Mouse (Mus musculus) ES-Bruce4 (cell line): ENCODE data around the gene Chid1. TPM values are rescaled to one million over a fixed set of nuclear protein-coding genes. Genes with fewer than 3 reads are reported as not detected.
"Not testable (repeated sequence)": the region's sequence is repeated elsewhere in the genome, so short reads cannot be mapped to it uniquely, and the experiment has no call there.

ENCODE experiments used
- H3K27ac ChIP-seq: 2 replicates; pipeline ENCODE4 v1.5.1; 2012; ENCODE audit warnings: low read length, inconsistent platforms; ENCODE audit not compliant: insufficient read depth
- H3K27me3 ChIP-seq: 2 replicates; pipeline ENCODE4 v1.6.1; 2012; ENCODE audit warnings: mild to moderate bottlenecking, low read length, inconsistent platforms; ENCODE audit not compliant: control insufficient read depth, poor library complexity, insufficient read depth, severe bottlenecking
- H3K36me3 ChIP-seq: 2 replicates; pipeline ENCODE4 v1.6.1; 2012; ENCODE audit warnings: inconsistent platforms, mild to moderate bottlenecking, low read length, moderate library complexity; ENCODE audit not compliant: control insufficient read depth, poor library complexity, insufficient read depth, severe bottlenecking
- H3K4me1 ChIP-seq: one replicate; pipeline ENCODE4 v1.8.1; 2011; ENCODE audit warnings: low read length; ENCODE audit not compliant: control insufficient read depth, insufficient read depth
- H3K4me3 ChIP-seq: 2 replicates; pipeline ENCODE4 v1.5.1; 2011; ENCODE audit warnings: low read depth, mild to moderate bottlenecking, low read length
- H3K9ac ChIP-seq: 2 replicates; pipeline ENCODE4 v1.6.1; 2012; ENCODE audit warnings: low read depth, mild to moderate bottlenecking, inconsistent platforms; ENCODE audit not compliant: poor library complexity, severe bottlenecking
- H3K9me3 ChIP-seq: replicated peaks from 2 replicates; pipeline ENCODE4 v1.6.1; 2012; ENCODE audit warnings: mild to moderate bottlenecking, low read length, inconsistent platforms; ENCODE audit not compliant: control insufficient read depth, poor library complexity, insufficient read depth, severe bottlenecking
- CTCF ChIP-seq: IDR thresholded peaks from one replicate; pipeline ENCODE4 v1.8.1; 2011; ENCODE audit warnings: low read depth, low read length
- EP300 ChIP-seq: IDR thresholded peaks from 2 replicates; pipeline ENCODE4 v1.6.1; 2011; ENCODE audit warnings: low read depth, low read length; ENCODE audit not compliant: insufficient read depth
- POLR2A ChIP-seq: IDR thresholded peaks from one replicate; pipeline ENCODE4 v1.8.1; 2011; ENCODE audit warnings: low read length; ENCODE audit not compliant: insufficient read depth
- polyA plus RNA-seq: library from polyadenylated mRNA; stranded (reverse); fragments of >200 nt; gene quantifications from 2 replicates; pipeline ENCODE4 v1.2.4, GENCODE M21; 2011; ENCODE audit warnings: low read depth; ENCODE audit not compliant: missing spikeins, insufficient read depth, insufficient read length

Chid1 gene
- polyA plus RNA-seq, 1 experiment, result 16.7 TPM

GRCm38 (mm10) chr7:141455610-141456314 is 83.9 kb downstream of the Chid1 start:
- Histone ChIP-seq H3K27me3 (no peaks in the 10 kb centered on the region), H3K4me1 (no peaks in the 10 kb centered on the region), H3K4me3 (peak overlapping the region; percentile 88), H3K9me3 (no peaks in the 10 kb centered on the region), H3K36me3 (peaks cover 13% of the 10 kb centered on the region), H3K27ac (no peak overlapping the region), H3K9ac (peak overlapping the region; percentile 59)
- TF ChIP-seq CTCF (no peak), POLR2A (no peak)

- Histone ChIP-seq H3K27me3 (no peaks in the 10 kb centered on the region), H3K4me1 (no peaks in the 10 kb centered on the region), H3K9ac (peak within 1 kb of the TSS; percentile 59), H3K36me3 (peaks cover 20% of the 10 kb centered on the region), H3K4me3 (peak within 1 kb of the TSS; percentile 88), H3K9me3 (no peaks in the 10 kb centered on the region), H3K27ac (no peak within 1 kb of the TSS)
- TF ChIP-seq EP300, result no peak
- peak; percentile 99 for TF ChIP-seq POLR2A
- TF ChIP-seq CTCF, result no peak
Measured at GRCm38 (mm10) chr7:141454967-141455551, 84.6 kb downstream of the Chid1 start, which contains the start of gene Pnpla2. Pnpla2 (plus strand) TSS chr7:141455198.

GRCm38 (mm10) chr7:141453636-141454035 is 86.0 kb downstream of the Chid1 start:
- no peak for TF ChIP-seq EP300
- TF ChIP-seq POLR2A, result no peak
- TF ChIP-seq CTCF, result no peak
- peaks cover 34% of the 10 kb centered on the region for H3K36me3 ChIP-seq
- H3K27me3 ChIP-seq, result no peaks in the 10 kb centered on the region
- H3K27ac ChIP-seq, result no peak overlapping the region
- no peaks in the 10 kb centered on the region for H3K9me3 ChIP-seq
- no peak overlapping the region for H3K4me3 ChIP-seq
- H3K9ac ChIP-seq, result no peak overlapping the region
- peaks cover 1% of the 10 kb centered on the region for H3K4me1 ChIP-seq

GRCm38 (mm10) chr7:141451928-141452327 is 87.7 kb downstream of the Chid1 start:
- no peaks in the 10 kb centered on the region for H3K9me3 ChIP-seq
- no peak overlapping the region for H3K9ac ChIP-seq
- no peak for TF ChIP-seq EP300
- TF ChIP-seq POLR2A, result no peak
- TF ChIP-seq CTCF, result no peak
- H3K27me3 ChIP-seq, result no peaks in the 10 kb centered on the region
- H3K36me3 ChIP-seq, result peaks cover 43% of the 10 kb centered on the region
- peaks cover 1% of the 10 kb centered on the region for H3K4me1 ChIP-seq
- no peak overlapping the region for H3K4me3 ChIP-seq
- H3K27ac ChIP-seq, result no peak overlapping the region

GRCm38 (mm10) chr7:141447110-141447991 is 92.3 kb downstream of the Chid1 start, which contains the start of gene Rplp2:
Rplp2 (plus strand) TSS chr7:141447370.
- no peaks in the 10 kb centered on the region for H3K9me3 ChIP-seq
- peaks cover 43% of the 10 kb centered on the region for H3K36me3 ChIP-seq
- peak within 1 kb of the TSS; percentile 62 for H3K27ac ChIP-seq
- no peaks in the 10 kb centered on the region for H3K27me3 ChIP-seq
- peak within 1 kb of the TSS; percentile 96 for H3K4me3 ChIP-seq
- H3K9ac ChIP-seq, result peak within 1 kb of the TSS; percentile 89
- H3K4me1 ChIP-seq, result peaks cover 1% of the 10 kb centered on the region
- no peak for TF ChIP-seq CTCF
- TF ChIP-seq EP300, result 0 out of 2 replicates have a peak, but pooled peaks have one; percentile 10
- peak; percentile 73 for TF ChIP-seq POLR2A

GRCm38 (mm10) chr7:141446374-141446773 is 93.3 kb downstream of the Chid1 start:
- not testable (repeated sequence) for H3K27me3 ChIP-seq, H3K9me3 ChIP-seq, H3K4me3 ChIP-seq, H3K4me1 ChIP-seq
- H3K36me3 ChIP-seq, result peaks cover 43% of the 10 kb centered on the region
- peak overlapping the region; percentile 89 for H3K9ac ChIP-seq
- H3K27ac ChIP-seq, result 0 out of 2 replicates have a peak overlapping the region, but pooled peaks have one; percentile 51
